Comparison of ENCODE assay signal across 8 mouse cellular contexts in genomic region chr12:112435295-112436110, GRCm38 (mm10). TPM values are rescaled to one million over a fixed set of nuclear protein-coding genes. Genes with fewer than 3 reads are reported as not detected.
DNase-seq lines count a peak whose midpoint lies in the region; ATAC-seq lines count a peak whose summit lies in the region.

No protein-coding gene starts in this region.

- peak overlapping the region; percentile 48 for H3K27ac ChIP-seq in hindbrain, embryonic 14.5 days
- H3K27ac ChIP-seq in neural tube, embryonic 14.5 days (ENCODE audit: low read depth, low read length): peak overlapping the region; percentile 34; the same call in 1 of the 2 replicates

- H3K4me2 ChIP-seq in hindbrain, embryonic 14.5 days (replicated peaks): no peak overlapping the region
- H3K4me2 ChIP-seq in neural tube, embryonic 14.5 days (ENCODE audit: low read depth, low read length): no peak overlapping the region

- no peaks in the 10 kb centered on the region for H3K36me3 ChIP-seq in hindbrain, embryonic 14.5 days (replicated peaks; ENCODE audit: control insufficient read depth, insufficient read depth)
- no peaks in the 10 kb centered on the region for H3K36me3 ChIP-seq in neural tube, embryonic 14.5 days (ENCODE audit: control insufficient read depth, insufficient read depth, low read length)

- H3K9ac ChIP-seq in hindbrain, embryonic 14.5 days: no peak overlapping the region; the same call in 1 of the 2 replicates
- H3K9ac ChIP-seq in neural tube, embryonic 14.5 days (replicated peaks; ENCODE audit: low read depth, low read length): no peak overlapping the region

- H3K27me3 ChIP-seq in hindbrain, embryonic 14.5 days (ENCODE audit: control insufficient read depth, insufficient read depth, low read length): no peaks in the 10 kb centered on the region; the same call in 1 of the 2 replicates
- no peaks in the 10 kb centered on the region for H3K27me3 ChIP-seq in neural tube, embryonic 14.5 days (ENCODE audit: control insufficient read depth, insufficient read depth, low read length)

- peaks cover 28% of the 10 kb centered on the region for H3K4me1 ChIP-seq in hindbrain, embryonic 14.5 days (replicated peaks; ENCODE audit: control insufficient read depth, insufficient read depth, low read length)
- peaks cover 12% of the 10 kb centered on the region; the same call in 1 of the 2 replicates for H3K4me1 ChIP-seq in neural tube, embryonic 14.5 days (ENCODE audit: control insufficient read depth, insufficient read depth, low read length)

- H3K9me3 ChIP-seq in hindbrain, embryonic 14.5 days (ENCODE audit: control insufficient read depth, low read length): no peaks in the 10 kb centered on the region
- H3K9me3 ChIP-seq in neural tube, embryonic 14.5 days (ENCODE audit: control insufficient read depth, low read length): no peaks in the 10 kb centered on the region

- ATAC-seq in hindbrain, embryonic 14.5 days (ENCODE audit: low FRiP score): 0 out of 2 replicates have a peak, but pooled peaks have one; percentile 28
- peak; percentile 41; the same call in 1 of the 2 replicates for ATAC-seq in neural tube, embryonic 14.5 days (ENCODE audit: low read depth)

- peak; percentile 48 to 73 for DNase-seq in layer of hippocampus, adult 18-20 months (ENCODE audit: low spot score in 2 of 2)
- DNase-seq in layer of hippocampus, postnatal 25 days (ENCODE audit: extremely low spot score in 1 of 2, low spot score in 1 of 2): no peak
- peak; percentile 73 to 83 for DNase-seq in cerebellum, postnatal 36 days
- no peak for DNase-seq in hindbrain, embryonic 14.5 days (ENCODE audit: low spot score)
- DNase-seq in yolk sac, embryonic 10.5 days (ENCODE audit: low spot score): no peak
- no peak for DNase-seq in kidney, postnatal 25 days
- DNase-seq in heart, postnatal 4 days: no peak

- 31% methylated on average over 21 of the region's 21 CpGs for WGBS in hindbrain, embryonic 14.5 days
- WGBS in neural tube, embryonic 14.5 days: 34% methylated on average over 21 of the region's 21 CpGs

- no peak overlapping the region for H3K4me3 ChIP-seq in hindbrain, embryonic 14.5 days (replicated peaks; ENCODE audit: low read length)
- H3K4me3 ChIP-seq in neural tube, embryonic 14.5 days (ENCODE audit: low read depth, low read length): no peak overlapping the region

RNA-seq across cellular contexts. Expression of gene A530016L24Rik, which starts 53.7 kb away (rescaled TPM):
- under 1 TPM in 1 of 2 experiments, not detected in 1; 0.15 TPM for total RNA-seq in layer of hippocampus, adult 18-20 months (2021)
- under 1 TPM; 0.32 to 0.56 TPM for total RNA-seq in layer of hippocampus, postnatal 25 days (2021)
- 0.18 and 0.19 TPM in 2 replicates for polyA plus RNA-seq in hindbrain, embryonic 14.5 days (2014; fragmentation: Nextera tagmentation; extraction: Ambion mirVana)
- polyA plus RNA-seq in neural tube, embryonic 14.5 days (2014; fragmentation: Nextera tagmentation; extraction: Ambion mirVana): 0.08 and 0.21 TPM in 2 replicates
- 10 to 100 TPM; 25.6 to 26.5 TPM for total RNA-seq in heart, postnatal 4 days (2021)

Comparison
In these comparisons a context has a peak if more than half of its experiments do, and no peak if none do; other contexts are left out.
1. DNase-seq: peak in layer of hippocampus, adult 18-20 months (2 of 2) and cerebellum, postnatal 36 days (2 of 2); none in layer of hippocampus, postnatal 25 days (0 of 2), hindbrain, embryonic 14.5 days (single experiment), yolk sac, embryonic 10.5 days (single experiment), kidney, postnatal 25 days (0 of 2) and heart, postnatal 4 days (single experiment).
2. RNA of gene A530016L24Rik, which starts 53.7 kb away (total RNA-seq): 25.6 to 26.5 TPM in heart, postnatal 4 days; 0.32 to 0.56 TPM in layer of hippocampus, postnatal 25 days and 0.15 TPM in layer of hippocampus, adult 18-20 months; every median in the first group is over 10 times any median in the second.